Mouse (Mus musculus) midbrain, embryonic 12.5 days (tissue): Measurements from ENCODE around the gene Fam160a2. TPM values are rescaled to one million over a fixed set of nuclear protein-coding genes. Genes with fewer than 3 reads are reported as not detected.

Experiments used
- ATAC-seq: fragments of 200-750 bp; cut with Nextera tagmentation; 2 replicates; pipeline ENCODE4 v1.8.0; 2017; ENCODE audit warnings: low read depth, moderate TSS enrichment, moderate library complexity; ENCODE audit not compliant: low FRiP score
- H3K27ac ChIP-seq: fragments of 300-500 bp; sonication (generic); replicated peaks from 2 replicates; pipeline ENCODE4 v1.5.1; 2016; ENCODE audit warnings: mild to moderate bottlenecking
- H3K27me3 ChIP-seq: fragments of 300-500 bp; sonication (generic); 2 replicates; pipeline ENCODE4 v1.6.1; 2016; ENCODE audit warnings: mild to moderate bottlenecking
- H3K36me3 ChIP-seq: fragments of 300-500 bp; sonication (generic); 2 replicates; pipeline ENCODE4 v1.6.1; 2016
- H3K4me1 ChIP-seq: fragments of 300-500 bp; sonication (generic); 2 replicates; pipeline ENCODE4 v1.6.1; 2016
- H3K4me2 ChIP-seq: fragments of 300-500 bp; sonication (generic); replicated peaks from 2 replicates; pipeline ENCODE4 v1.6.1; 2016; ENCODE audit warnings: mild to moderate bottlenecking, moderate library complexity
- H3K4me3 ChIP-seq: fragments of 300-500 bp; sonication (generic); 2 replicates; pipeline ENCODE4 v1.5.1; 2016; ENCODE audit warnings: mild to moderate bottlenecking
- H3K9ac ChIP-seq: fragments of 300-500 bp; sonication (generic); replicated peaks from 2 replicates; pipeline ENCODE4 v1.6.1; 2016; ENCODE audit warnings: mild to moderate bottlenecking, moderate library complexity
- H3K9me3 ChIP-seq: fragments of 300-500 bp; sonication (generic); 2 replicates; pipeline ENCODE4 v1.6.1; 2016; ENCODE audit warnings: mild to moderate bottlenecking
- WGBS: fragments of 180-500 bp; shearing (Covaris S2); methylation state at CpG from one replicate; pipeline ENCODE4 v1.1.7; 2016; 5-methylcytosine and 5-hydroxymethylcytosine counted together
- polyA plus RNA-seq: library from polyadenylated mRNA; unstranded; fragments of >200 nt; fragmentation: Nextera tagmentation; extraction: Ambion mirVana; gene quantifications from 2 replicates; pipeline ENCODE4 v1.2.1, GENCODE M21; 2016

Fam160a2 gene
- polyA plus RNA-seq, 1 experiment from 2014 or later = 41.8 TPM

GRCm38 (mm10) chr7:105325302-105325701 lies 74.6 kb downstream of the Fam160a2 start:
- Histone ChIP-seq H3K27me3 (no peaks in the 10 kb centered on the region), H3K4me1 (no peaks in the 10 kb centered on the region), H3K27ac (no peak overlapping the region), H3K9me3 (no peaks in the 10 kb centered on the region), H3K36me3 (no peaks in the 10 kb centered on the region), H3K4me3 (no peak overlapping the region), H3K4me2 (no peak overlapping the region), H3K9ac (no peak overlapping the region)
- no peak for ATAC-seq
- WGBS = 81% methylated on average over 2 of the region's 2 CpGs

Other genes with a start within 250 kb of the Fam160a2 start
- gene Olfr684, start 236.4 kb downstream of the Fam160a2 start, polyA plus RNA-seq = not detected in 2 replicates
- not detected in 2 replicates for gene Olfr685, start 214.0 kb downstream of the Fam160a2 start, polyA plus RNA-seq
- not detected in 2 replicates for gene Olfr686, start 192.6 kb downstream of the Fam160a2 start, polyA plus RNA-seq
- not detected in 2 replicates for gene Olfr688, start 112.0 kb downstream of the Fam160a2 start, polyA plus RNA-seq
- not detected in 2 replicates for gene Olfr689, start 88.9 kb downstream of the Fam160a2 start, polyA plus RNA-seq
- gene Olfr690, start 66.0 kb downstream of the Fam160a2 start, polyA plus RNA-seq = not detected in 2 replicates
- gene Olfr691, start 57.8 kb downstream of the Fam160a2 start, polyA plus RNA-seq = not detected in 2 replicates
- not detected in 2 replicates for gene Olfr692, start 31.8 kb downstream of the Fam160a2 start, polyA plus RNA-seq
- gene Gm5901, start 25.0 kb downstream of the Fam160a2 start, polyA plus RNA-seq = not detected in 2 replicates
- 0.17 TPM in 1 of 2 replicates, not detected in the other for gene Cnga4, start 4.5 kb upstream of the Fam160a2 start, polyA plus RNA-seq
- gene Cckbr, start 25.7 kb upstream of the Fam160a2 start, polyA plus RNA-seq = 0.17 and 0.29 TPM in 2 replicates
- 28.0 and 36.3 TPM in 2 replicates for gene Cavin3, start 82.2 kb upstream of the Fam160a2 start, polyA plus RNA-seq
- 48.5 and 51.1 TPM in 2 replicates for gene Smpd1, start 154.3 kb upstream of the Fam160a2 start, polyA plus RNA-seq
- 166 TPM in 2 replicates for gene Apbb1, start 181.6 kb upstream of the Fam160a2 start, polyA plus RNA-seq
- 0.27 and 0.35 TPM in 2 replicates for gene Hpx, start 200.1 kb upstream of the Fam160a2 start, polyA plus RNA-seq
- gene Trim3, start 233.5 kb upstream of the Fam160a2 start, polyA plus RNA-seq = 54.1 and 55.5 TPM in 2 replicates
- 135 and 143 TPM in 2 replicates for gene Timm10b, start 240.0 kb upstream of the Fam160a2 start, polyA plus RNA-seq
- gene Arfip2, start 240.4 kb upstream of the Fam160a2 start, polyA plus RNA-seq = 71.4 and 79.3 TPM in 2 replicates
- 3.3 TPM in 2 replicates for gene Gm45799, start 240.5 kb upstream of the Fam160a2 start, polyA plus RNA-seq